Comparison of ENCODE assay signal across 19 mouse cellular contexts in genomic region chr9:49851522-49851921, GRCm38 (mm10). TPM values are rescaled to one million over a fixed set of nuclear protein-coding genes. Genes with fewer than 3 reads are reported as not detected.
DNase-seq lines count a peak whose midpoint lies in the region; ATAC-seq and TF ChIP-seq lines count a peak whose summit lies in the region.
"Had no signal": no experiment of that assay in that cellular context is flagged by ENCODE, and none has a peak within 500 bp of the region (broad histone marks: within the 10 kb centered on the region; RNA-seq: fewer than 3 reads in every experiment).

No protein-coding gene starts in this region.

- TF ChIP-seq EP300 in liver, postnatal 0 days (IDR thresholded peaks at IDR 0.05; ENCODE audit: low read depth), result no peak

- no peaks in the 10 kb centered on the region for H3K27me3 ChIP-seq in liver, postnatal 0 days (ENCODE audit: insufficient read depth, low read length)
- H3K27me3 ChIP-seq: CH12.LX; embryonic facial prominence, embryonic 12.5 days; forebrain, embryonic 15.5 days; heart, embryonic 15.5 days; hindbrain, embryonic 13.5 days had no signal

- 90% methylated on average over 3 of the region's 3 CpGs for WGBS in liver, postnatal 0 days (ENCODE audit: insufficient replicate concordance)

- no peak overlapping the region for H3K27ac ChIP-seq in liver, postnatal 0 days (ENCODE audit: low read depth)
- H3K27ac ChIP-seq: embryonic facial prominence, embryonic 12.5 days; forebrain, embryonic 15.5 days; heart, adult 2 months; heart, embryonic 15.5 days; hindbrain, embryonic 13.5 days had no signal

- H3K9ac ChIP-seq in liver, postnatal 0 days (replicated peaks), result no peak overlapping the region
- H3K9ac ChIP-seq: embryonic facial prominence, embryonic 12.5 days; forebrain, embryonic 15.5 days; heart, embryonic 15.5 days; hindbrain, embryonic 13.5 days had no signal

- peak; percentile 61 for DNase-seq in layer of hippocampus, adult 11-12 months (ENCODE audit: low spot score)
- no peak for DNase-seq in layer of hippocampus, postnatal 25 days (ENCODE audit: extremely low spot score in 1 of 2, low spot score in 1 of 2)
- DNase-seq in left cerebral cortex, adult 9 months (ENCODE audit: low spot score in 2 of 2), result peak; percentile 39 to 48
- no peak for DNase-seq in left cerebral cortex, postnatal 36 days (ENCODE audit: low spot score in 2 of 2)
- peak; percentile 16 to 41 for DNase-seq in layer of hippocampus, adult 8-10 months (ENCODE audit: low spot score in 2 of 2)
- no peak for DNase-seq in kidney, adult 11 months
- DNase-seq in liver, postnatal 0 days, result no peak
- DNase-seq: adrenal gland, adult 2 months; adrenal gland, postnatal 25 days; cerebellum, postnatal 25 days; gastrocnemius, postnatal 14 days; heart, adult 2 months; heart, postnatal 14 days had no signal

- H3K4me1 ChIP-seq in liver, postnatal 0 days (ENCODE audit: insufficient read depth), result no peaks in the 10 kb centered on the region
- H3K4me1 ChIP-seq: forebrain, embryonic 15.5 days; heart, embryonic 15.5 days had no signal

- no peaks in the 10 kb centered on the region for H3K9me3 ChIP-seq in liver, postnatal 0 days (ENCODE audit: low read length)
- H3K9me3 ChIP-seq: embryonic facial prominence, embryonic 12.5 days; forebrain, embryonic 15.5 days; heart, embryonic 15.5 days; hindbrain, embryonic 13.5 days had no signal

- no peak for ATAC-seq in liver, postnatal 0 days
- ATAC-seq: forebrain, embryonic 15.5 days had no signal

- no peak overlapping the region for H3K4me2 ChIP-seq in liver, postnatal 0 days (ENCODE audit: low read depth, low read length)
- H3K4me2 ChIP-seq: embryonic facial prominence, embryonic 12.5 days; forebrain, embryonic 15.5 days; heart, embryonic 11.5 days; heart, embryonic 15.5 days; hindbrain, embryonic 13.5 days had no signal

- TF ChIP-seq CTCF in liver, postnatal 0 days (IDR thresholded peaks at IDR 0.05; ENCODE audit: low read depth), result no peak

- H3K4me3 ChIP-seq in liver, postnatal 0 days (ENCODE audit: low read depth, low read length), result no peak overlapping the region
- H3K4me3 ChIP-seq: embryonic facial prominence, embryonic 12.5 days; forebrain, embryonic 15.5 days; heart, adult 2 months; heart, embryonic 15.5 days; hindbrain, embryonic 13.5 days had no signal

- intact Hi-C loops in left cerebral cortex, postnatal 36 days (cut with DNase I), result loop anchor here (5.0 kb wide), 1 partner anchor 44 kb away; no protein-coding TSS in a partner anchor

- H3K36me3 ChIP-seq in liver, postnatal 0 days (replicated peaks; ENCODE audit: insufficient read depth, low read length), result no peaks in the 10 kb centered on the region
- H3K36me3 ChIP-seq: embryonic facial prominence, embryonic 12.5 days; forebrain, embryonic 15.5 days; heart, embryonic 15.5 days; hindbrain, embryonic 13.5 days had no signal

RNA-seq across cellular contexts. Expression of gene Ncam1, which starts 52.8 kb away (rescaled TPM):
- 100 to 1,000 TPM; 302 to 334 TPM for total RNA-seq in layer of hippocampus, postnatal 25 days (2021)
- total RNA-seq in left cerebral cortex, postnatal 36 days (2021), result 100 to 1,000 TPM; 279 to 287 TPM
- total RNA-seq in layer of hippocampus, adult 8-10 months (2022), result 100 to 1,000 TPM; 308 to 320 (median 317) TPM
- polyA plus RNA-seq in liver, postnatal 0 days (2015; fragmentation: Nextera tagmentation; extraction: Ambion mirVana), result 2.0 and 2.1 TPM in 2 replicates

Comparison
In these comparisons a context has a peak if more than half of its experiments do, and no peak if none do; other contexts are left out.
1. DNase-seq: peak in layer of hippocampus, adult 11-12 months (single experiment), left cerebral cortex, adult 9 months (2 of 2) and layer of hippocampus, adult 8-10 months (2 of 2); none in layer of hippocampus, postnatal 25 days (0 of 2), left cerebral cortex, postnatal 36 days (0 of 2), kidney, adult 11 months (single experiment) and liver, postnatal 0 days (single experiment).